Comparison of ENCODE assay signal across 8 mouse cellular contexts in genomic region chr9:83440392-83441357, GRCm38 (mm10). TPM values are rescaled to one million over a fixed set of nuclear protein-coding genes. Genes with fewer than 3 reads are reported as not detected.
DNase-seq lines count a peak whose midpoint lies in the region; ATAC-seq lines count a peak whose summit lies in the region.

Gene Lca5, minus strand, starts transcription at chr9:83441127.

- WGBS in heart, embryonic 12.5 days = 2% methylated on average over 51 of the region's 57 CpGs
- WGBS in kidney, embryonic 16.5 days = 2% methylated on average over 50 of the region's 57 CpGs

- peak; percentile 96 for DNase-seq in CD4-positive, CD25-positive, alpha-beta regulatory T cell, adult 2 months (ENCODE audit: low read depth, low spot score)
- DNase-seq in c-Kit-negative CD71-positive TER-119-positive erythroid progenitor cells, embryonic 14.5 days (ENCODE audit: low read depth, low spot score) = peak; percentile 48
- DNase-seq in fat pad, adult 2 months (ENCODE audit: extremely low read depth, low read depth, low spot score) = peak; percentile 46
- DNase-seq in liver = peak; percentile 86
- peak; percentile 74 to 82 for DNase-seq in monocyte, adult 2 months (ENCODE audit: low read depth in 1 of 2, low spot score in 2 of 2)
- peak; percentile 65 to 79 for DNase-seq in spleen, postnatal 14 days (ENCODE audit: low spot score in 2 of 2)

- H3K4me2 ChIP-seq in heart, embryonic 12.5 days = peak within 1 kb of the TSS; percentile 76
- peak within 1 kb of the TSS; percentile 68 for H3K4me2 ChIP-seq in kidney, embryonic 16.5 days (replicated peaks; ENCODE audit: low read depth, low read length)

- H3K9ac ChIP-seq in heart, embryonic 12.5 days = peak within 1 kb of the TSS; percentile 76
- peak within 1 kb of the TSS; percentile 80 for H3K9ac ChIP-seq in kidney, embryonic 16.5 days (replicated peaks; ENCODE audit: low read length)

- H3K4me1 ChIP-seq in heart, embryonic 12.5 days (replicated peaks) = peaks cover 10% of the 10 kb centered on the region
- H3K4me1 ChIP-seq in kidney, embryonic 16.5 days (ENCODE audit: insufficient read depth, low read length) = peaks cover 13% of the 10 kb centered on the region

- peak within 1 kb of the TSS; percentile 85 for H3K27ac ChIP-seq in heart, embryonic 12.5 days (ENCODE audit: poor library complexity, severe bottlenecking)
- H3K27ac ChIP-seq in kidney, embryonic 16.5 days (ENCODE audit: low read length) = peak within 1 kb of the TSS; percentile 93

- H3K27me3 ChIP-seq in heart, embryonic 12.5 days (replicated peaks) = no peaks in the 10 kb centered on the region
- no peaks in the 10 kb centered on the region for H3K27me3 ChIP-seq in kidney, embryonic 16.5 days (ENCODE audit: insufficient read depth, low read length)

- peak; percentile 97 for ATAC-seq in heart, embryonic 12.5 days (ENCODE audit: insufficient number of reproducible peaks, low FRiP score)
- ATAC-seq in kidney, embryonic 16.5 days (ENCODE audit: low FRiP score, low TSS enrichment) = peak; percentile 99

- H3K9me3 ChIP-seq in heart, embryonic 12.5 days (replicated peaks) = no peaks in the 10 kb centered on the region
- H3K9me3 ChIP-seq in kidney, embryonic 16.5 days (ENCODE audit: low read length) = no peaks in the 10 kb centered on the region

- no peaks in the 10 kb centered on the region for H3K36me3 ChIP-seq in heart, embryonic 12.5 days
- H3K36me3 ChIP-seq in kidney, embryonic 16.5 days (ENCODE audit: insufficient read depth, low read length) = no peaks in the 10 kb centered on the region

- peak within 1 kb of the TSS; percentile 69 for H3K4me3 ChIP-seq in heart, embryonic 12.5 days
- H3K4me3 ChIP-seq in kidney, embryonic 16.5 days (ENCODE audit: low read length) = peak within 1 kb of the TSS; percentile 78

RNA-seq across cellular contexts. Expression of gene Lca5, which starts in this region (rescaled TPM):
- polyA plus RNA-seq in heart, embryonic 12.5 days (2016; fragmentation: Nextera tagmentation; extraction: Ambion mirVana) = 14.5 and 15.8 TPM in 2 replicates
- 13.7 and 16.5 TPM in 2 replicates for polyA plus RNA-seq in kidney, embryonic 16.5 days (2015; fragmentation: Nextera tagmentation; extraction: Ambion mirVana)

Comparison
In these comparisons a context has a peak if more than half of its experiments do, and no peak if none do; other contexts are left out.
1. Peak in every context shown above with its lines: DNase-seq, ATAC-seq, H3K4me3 ChIP-seq and H3K27ac ChIP-seq.
2. DNase-seq: peak in every context shown above with its lines; median percentile 96 in CD4-positive, CD25-positive, alpha-beta regulatory T cell, adult 2 months; 86 in liver; 78 in monocyte, adult 2 months; 72 in spleen, postnatal 14 days; 48 in c-Kit-negative CD71-positive TER-119-positive erythroid progenitor cells, embryonic 14.5 days; 46 in fat pad, adult 2 months.